Mouse (Mus musculus) subcutaneous adipose tissue, adult 2 months (tissue): Measurements from ENCODE around the gene Scgb1b20. TPM values are rescaled to one million over a fixed set of nuclear protein-coding genes. Genes with fewer than 3 reads are reported as not detected.

Experiments used
- polyA plus RNA-seq: library from polyadenylated mRNA; depleted of rRNA; stranded (reverse); fragments of >200 nt; gene quantifications from 2 replicates; pipeline ENCODE4 v1.2.3, GENCODE M21; 2012; ENCODE audit warnings: low replicate concordance; rRNA removed

Gene Scgb1b20
- polyA plus RNA-seq = not detected in 2 replicates

GRCm38 (mm10) chr7:33372934-33373333, at the start of gene Scgb1b20:
Gene Scgb1b20, plus strand, starts transcription at chr7:33373234.

DNA sequence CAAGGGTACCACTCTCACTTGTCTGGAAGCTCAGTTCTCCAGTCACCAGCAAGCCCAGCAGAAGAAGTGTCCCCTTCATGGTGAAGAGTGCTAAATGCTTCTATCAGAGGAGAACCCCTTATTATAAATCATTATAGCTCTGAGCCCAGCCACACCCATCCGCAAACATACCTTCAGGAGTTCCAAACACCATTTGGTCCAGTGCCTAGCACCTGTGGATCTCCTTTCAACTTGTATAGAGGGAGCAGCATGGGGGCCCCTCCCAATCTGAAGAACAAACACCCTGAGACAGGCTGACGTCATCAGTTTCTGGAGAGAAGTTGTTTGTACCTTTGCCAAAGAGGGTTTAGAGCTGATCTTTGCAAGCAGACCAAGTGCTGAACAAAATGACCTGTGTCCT, 6.8 kb upstream of the Scgb1b20 start, which contains the start of gene Scgb2b20:
Scgb2b20 (minus strand) TSS at position 101 of the 400 bp plus-strand sequence.

Other genes with a start within 250 kb of the Scgb1b20 start
- not detected in 2 replicates for gene Scgb2b18, start 199.4 kb upstream of the Scgb1b20 start, polyA plus RNA-seq
- not detected in 2 replicates for gene Scgb1b18, start 187.7 kb upstream of the Scgb1b20 start, polyA plus RNA-seq
- gene Scgb2b19, start 92.9 kb upstream of the Scgb1b20 start, polyA plus RNA-seq = not detected in 2 replicates
- gene Scgb1b19, start 85.9 kb upstream of the Scgb1b20 start, polyA plus RNA-seq = not detected in 2 replicates
- not detected in 2 replicates for gene Scgb2b20, start 6.9 kb upstream of the Scgb1b20 start, polyA plus RNA-seq
- not detected in 2 replicates for gene Scgb2b21, start 147.2 kb downstream of the Scgb1b20 start, polyA plus RNA-seq